In the genomic region with DNA sequence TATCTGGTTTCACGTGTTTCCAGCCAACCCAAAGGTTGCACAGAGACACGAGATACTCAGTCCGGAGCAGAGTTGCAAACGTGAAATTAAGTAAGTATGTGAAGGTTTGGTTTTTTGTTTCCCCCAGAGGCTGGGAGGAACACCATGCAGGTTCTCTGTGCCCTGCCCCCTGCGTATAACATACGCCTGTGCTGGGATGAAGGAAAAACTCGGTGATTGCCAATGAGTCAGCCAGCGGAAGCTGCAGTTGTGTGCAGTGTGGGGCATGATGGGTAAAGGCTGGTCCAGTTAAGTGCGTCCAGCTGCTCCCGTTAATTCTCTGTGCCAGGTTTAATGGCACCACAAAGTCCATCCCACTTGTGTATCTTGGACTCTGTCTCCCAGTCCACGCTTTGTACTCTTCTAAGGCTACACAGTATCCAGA, we compare ENCODE assay signal across 11 mouse cellular contexts. TPM values are rescaled to one million over a fixed set of nuclear protein-coding genes. Genes with fewer than 3 reads are reported as not detected.
DNase-seq lines count a peak whose midpoint lies in the region; ATAC-seq lines count a peak whose summit lies in the region.
"Had no signal": no experiment of that assay in that cellular context is flagged by ENCODE, and none has a peak within 500 bp of the region (broad histone marks: within the 10 kb centered on the region; RNA-seq: fewer than 3 reads in every experiment).

No protein-coding gene starts in this region.

- ATAC-seq in hindbrain, embryonic 12.5 days (ENCODE audit: low FRiP score) = no peak; the same call in 1 of the 2 replicates
- no peak for ATAC-seq in monocyte, adult 5-6 weeks (replicated peaks; ENCODE audit: insufficient number of reproducible peaks, low FRiP score, low TSS enrichment, poor library complexity, severe bottlenecking)
- ATAC-seq in midbrain, embryonic 15.5 days (replicated peaks) = no peak

- no peaks in the 10 kb centered on the region for H3K36me3 ChIP-seq in heart, embryonic 10.5 days
- no peaks in the 10 kb centered on the region for H3K36me3 ChIP-seq in hindbrain, embryonic 12.5 days
- H3K36me3 ChIP-seq in midbrain, embryonic 15.5 days (replicated peaks) = no peaks in the 10 kb centered on the region
- H3K36me3 ChIP-seq: midbrain, embryonic 12.5 days had no signal

- peak; percentile 71 for DNase-seq in heart, embryonic 10.5 days (ENCODE audit: low spot score)
- no peak for DNase-seq in heart, postnatal 14 days
- peak; percentile 54 for DNase-seq in MN1 (ENCODE audit: low spot score)
- peak; percentile 70 for DNase-seq in large intestine, adult 2 months (ENCODE audit: low read depth, low spot score)
- DNase-seq in embryo, embryonic 9.5 days (ENCODE audit: extremely low spot score) = no peak
- DNase-seq: adrenal gland, adult 2 months; right cerebral cortex, postnatal 4 days had no signal

- WGBS in heart, embryonic 10.5 days = 78% methylated on average over 11 of the region's 11 CpGs
- 67% methylated on average over 11 of the region's 11 CpGs for WGBS in hindbrain, embryonic 12.5 days
- 54% methylated on average over 11 of the region's 11 CpGs for WGBS in large intestine, adult 2 months
- WGBS in midbrain, embryonic 15.5 days = 70% methylated on average over 11 of the region's 11 CpGs

- H3K9me3 ChIP-seq in heart, embryonic 10.5 days = no peaks in the 10 kb centered on the region
- peaks cover 4% of the 10 kb centered on the region for H3K9me3 ChIP-seq in hindbrain, embryonic 12.5 days (replicated peaks)
- no peaks in the 10 kb centered on the region; the same call in 1 of the 2 replicates for H3K9me3 ChIP-seq in midbrain, embryonic 15.5 days
- H3K9me3 ChIP-seq: midbrain, embryonic 12.5 days had no signal

- intact Hi-C loops in heart, postnatal 14 days (cut with DNase I) = loop anchor here (5.0 to 10.0 kb wide), 3 partner anchors 42 to 215 kb away; no protein-coding TSS in a partner anchor

- H3K27ac ChIP-seq in heart, embryonic 10.5 days = peak overlapping the region; percentile 66; the same call in 1 of the 2 replicates
- no peak overlapping the region for H3K27ac ChIP-seq in hindbrain, embryonic 12.5 days
- no peak overlapping the region for H3K27ac ChIP-seq in midbrain, embryonic 15.5 days
- H3K27ac ChIP-seq: midbrain, embryonic 12.5 days had no signal

- H3K27me3 ChIP-seq in heart, embryonic 10.5 days (ENCODE audit: insufficient read depth, poor library complexity, severe bottlenecking) = no peaks in the 10 kb centered on the region
- H3K27me3 ChIP-seq in hindbrain, embryonic 12.5 days = peaks cover 9% of the 10 kb centered on the region; the same call in 1 of the 2 replicates
- no peaks in the 10 kb centered on the region; the same call in 1 of the 2 replicates for H3K27me3 ChIP-seq in midbrain, embryonic 15.5 days (replicated peaks)

- H3K9ac ChIP-seq in hindbrain, embryonic 12.5 days = no peak overlapping the region
- H3K9ac ChIP-seq in midbrain, embryonic 15.5 days = no peak overlapping the region
- H3K9ac ChIP-seq: midbrain, embryonic 12.5 days had no signal

- H3K4me1 ChIP-seq in heart, embryonic 10.5 days = peaks cover 13% of the 10 kb centered on the region; the same call in 1 of the 2 replicates
- no peaks in the 10 kb centered on the region; the same call in none of the 2 replicates for H3K4me1 ChIP-seq in hindbrain, embryonic 12.5 days
- peaks cover 7% of the 10 kb centered on the region for H3K4me1 ChIP-seq in midbrain, embryonic 15.5 days

- H3K4me2 ChIP-seq in hindbrain, embryonic 12.5 days (replicated peaks) = peak overlapping the region; percentile 25; the same call in 1 of the 2 replicates
- no peak overlapping the region for H3K4me2 ChIP-seq in midbrain, embryonic 15.5 days
- H3K4me2 ChIP-seq: midbrain, embryonic 12.5 days had no signal

- H3K4me3 ChIP-seq in heart, embryonic 10.5 days = no peak overlapping the region
- H3K4me3 ChIP-seq in hindbrain, embryonic 12.5 days = no peak overlapping the region
- H3K4me3 ChIP-seq in midbrain, embryonic 15.5 days = no peak overlapping the region
- H3K4me3 ChIP-seq: midbrain, embryonic 12.5 days had no signal

RNA-seq across cellular contexts. Expression of a gene that starts 4.4 kb away (rescaled TPM):
- 22.0 and 28.5 TPM in 2 replicates for polyA plus RNA-seq in heart, embryonic 10.5 days (2016; fragmentation: Nextera tagmentation; extraction: Ambion mirVana)
- 10 to 100 TPM; 33.5 to 37.5 TPM for total RNA-seq in heart, postnatal 14 days (2021)
- polyA plus RNA-seq in hindbrain, embryonic 12.5 days (2016; fragmentation: Nextera tagmentation; extraction: Ambion mirVana) = 10.1 and 10.5 TPM in 2 replicates
- polyA plus RNA-seq in large intestine, adult 2 months (2012; rRNA removed) = 6.9 and 19.9 TPM in 2 replicates
- total RNA-seq in monocyte, adult 5-6 weeks (2017) = 43.7 to 77.1 TPM (median 49.8 TPM) in 3 replicates
- 12.1 and 13.6 TPM in 2 replicates for polyA plus RNA-seq in midbrain, embryonic 15.5 days (2015; fragmentation: Nextera tagmentation; extraction: Ambion mirVana)

Comparison
In these comparisons a context has a peak if more than half of its experiments do, and no peak if none do; other contexts are left out.
1. DNase-seq: peak in heart, embryonic 10.5 days (single experiment), MN1 (single experiment) and large intestine, adult 2 months (single experiment); none in heart, postnatal 14 days (0 of 2) and embryo, embryonic 9.5 days (single experiment).